Mouse (Mus musculus): Measurements from ENCODE around the gene Olfr313. TPM values are rescaled to one million over a fixed set of nuclear protein-coding genes. Genes with fewer than 3 reads are reported as not detected.

Gene Olfr313
- not detected in 2 replicates for polyA plus RNA-seq (2012; rRNA removed; ENCODE audit: low replicate concordance)

GRCm38 (mm10) chr11:58814700-58815099, at the start of gene Olfr313:
TSS of gene Olfr313 (plus strand) at chr11:58815000.

DNA sequence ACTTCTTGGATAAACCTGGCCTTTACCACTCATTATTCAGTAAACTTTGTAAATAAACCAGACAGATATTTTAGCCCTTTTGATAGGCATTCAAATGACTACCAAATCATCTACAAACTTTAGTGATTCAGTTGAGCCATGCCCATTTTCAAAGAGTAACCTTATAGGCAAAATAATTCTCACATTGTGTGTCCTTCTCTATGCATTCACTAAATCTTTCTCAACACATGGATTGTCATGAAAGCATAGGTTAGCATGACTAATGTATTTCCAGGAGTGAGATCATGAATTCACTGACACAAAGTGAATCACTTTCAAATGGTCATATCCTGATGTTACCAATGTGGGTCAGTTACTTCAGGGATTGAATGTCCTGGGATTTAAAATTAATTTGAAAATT, 41.9 kb upstream of the Olfr313 start, which contains the start of gene Olfr315:
Gene Olfr315, plus strand, starts transcription at position 301 of the 400 bp plus-strand sequence.

GRCm38 (mm10) chr11:58782480-58783089, 32.2 kb upstream of the Olfr313 start, which contains the start of gene Olfr314:
TSS of gene Olfr314 (plus strand) at chr11:58782952.

DNA sequence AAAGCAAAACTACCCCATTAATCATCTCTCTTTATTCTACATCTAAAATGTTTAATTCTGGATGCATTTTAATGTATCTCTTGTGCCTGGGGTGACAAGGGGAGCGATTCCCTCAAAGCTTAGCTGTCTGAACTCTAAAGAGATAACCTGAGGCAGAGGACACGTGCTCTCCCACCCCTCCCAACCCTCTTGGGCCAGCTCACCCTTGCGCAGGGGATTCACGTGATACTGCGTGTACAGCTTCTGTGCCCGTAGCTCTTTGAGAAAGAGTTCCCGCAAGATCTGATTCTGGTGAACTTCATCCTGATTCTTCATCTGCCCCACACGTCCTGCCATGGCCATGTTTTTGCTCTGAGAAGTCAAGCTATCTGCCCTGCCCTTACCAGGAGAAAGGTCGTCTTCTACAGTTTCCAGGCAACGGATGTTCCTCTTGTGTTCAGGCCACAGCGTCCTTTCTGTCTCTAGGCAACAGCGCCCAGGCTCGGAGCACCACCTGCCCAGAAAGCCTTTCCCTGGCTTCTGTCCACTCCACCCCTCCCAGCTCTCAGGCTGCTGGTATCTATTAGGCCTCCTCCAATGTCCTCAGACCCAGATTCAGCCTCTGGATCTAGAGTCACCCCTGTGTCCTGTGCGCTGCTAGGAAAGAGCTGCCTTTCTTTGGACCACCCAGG, 13.1 kb upstream of the Olfr313 start, which contains the start of gene Fam183b:
Gene Fam183b, minus strand, starts transcription at position 403 of the 671 bp plus-strand sequence.

DNA sequence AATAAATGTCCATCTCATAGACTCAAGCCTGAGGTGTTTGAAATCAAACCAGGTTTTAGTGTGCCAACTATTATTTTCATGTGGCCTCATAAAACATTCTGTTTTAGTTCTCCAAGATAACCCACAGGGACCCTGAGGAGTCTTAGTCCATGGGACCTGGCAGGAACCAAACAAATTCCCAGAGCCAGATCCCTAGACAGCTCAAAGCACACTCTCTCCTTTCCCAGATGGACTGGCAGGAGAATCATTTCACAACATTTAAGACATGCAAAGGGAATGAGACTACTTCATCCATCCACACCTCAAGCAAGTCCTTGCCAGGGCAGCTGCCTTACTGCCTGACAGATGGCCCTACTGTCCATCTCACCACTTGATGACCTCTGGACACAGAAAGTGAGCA, 14.1 kb downstream of the Olfr313 start, which contains the start of gene Olfr312:
Gene Olfr312, plus strand, starts transcription at position 301 of the 400 bp plus-strand sequence.

GRCm38 (mm10) chr11:58838951-58839350, 24.2 kb downstream of the Olfr313 start, which contains the start of gene Olfr311:
TSS of gene Olfr311 (plus strand) at chr11:58839251.

DNA sequence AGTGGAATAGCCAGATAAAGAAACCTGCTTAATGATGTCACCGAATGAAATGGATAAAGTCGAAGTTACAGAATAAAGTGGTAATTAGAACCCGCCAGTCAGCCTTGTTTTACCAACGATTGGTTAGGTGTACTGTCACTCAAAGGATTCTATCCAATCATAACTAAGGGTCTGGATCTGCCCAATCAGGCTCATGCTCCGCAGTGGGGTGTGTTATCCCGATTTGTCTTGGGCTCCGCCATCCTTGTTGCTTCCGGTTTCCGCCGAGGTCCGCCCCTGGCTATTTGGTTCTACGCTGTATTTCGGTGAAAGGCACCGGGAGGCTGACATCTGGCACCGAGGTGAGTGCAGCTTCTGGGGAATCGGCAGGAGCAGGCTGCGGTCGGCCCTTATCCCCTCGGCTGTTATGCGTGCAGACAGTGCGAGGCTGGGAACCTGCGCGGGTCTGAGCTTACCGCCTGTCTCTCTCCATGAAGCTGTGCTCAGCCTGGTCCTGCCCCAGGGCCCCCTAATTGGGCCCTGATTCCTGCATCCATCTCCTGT, 32.2 kb downstream of the Olfr313 start, which contains the start of gene Gm12258:
Gene Gm12258, plus strand, starts transcription at position 240 of the 543 bp plus-strand sequence.

GRCm38 (mm10) chr11:58867039-58867953, 52.5 kb downstream of the Olfr313 start, which contains the start of gene 2810021J22Rik:
TSS of gene 2810021J22Rik (plus strand) at chr11:58867216.

Other genes starting within 250 kb of the Olfr313 start
- 0.18 TPM in 1 of 2 replicates, not detected in the other for gene Olfr224, start 244.4 kb upstream of the Olfr313 start, polyA plus RNA-seq (2012; rRNA removed; ENCODE audit: low replicate concordance)
- gene Olfr325, start 237.3 kb upstream of the Olfr313 start, polyA plus RNA-seq (2012; rRNA removed; ENCODE audit: low replicate concordance) = not detected in 2 replicates
- not detected in 2 replicates for gene Olfr324, start 219.9 kb upstream of the Olfr313 start, polyA plus RNA-seq (2012; rRNA removed; ENCODE audit: low replicate concordance)
- gene 2210407C18Rik, start 198.9 kb upstream of the Olfr313 start, polyA plus RNA-seq (2012; rRNA removed; ENCODE audit: low replicate concordance) = 1.3 TPM in 1 of 2 replicates, not detected in the other
- not detected in 2 replicates for gene Olfr323, start 184.5 kb upstream of the Olfr313 start, polyA plus RNA-seq (2012; rRNA removed; ENCODE audit: low replicate concordance)
- 0.17 TPM in 1 of 2 replicates, not detected in the other for gene Trim58, start 174.5 kb upstream of the Olfr313 start, polyA plus RNA-seq (2012; rRNA removed; ENCODE audit: low replicate concordance)
- gene Olfr322, start 156.2 kb upstream of the Olfr313 start, polyA plus RNA-seq (2012; rRNA removed; ENCODE audit: low replicate concordance) = not detected in 2 replicates
- not detected in 2 replicates for gene Olfr320, start 133.9 kb upstream of the Olfr313 start, polyA plus RNA-seq (2012; rRNA removed; ENCODE audit: low replicate concordance)
- not detected in 2 replicates for gene Olfr319, start 115.8 kb upstream of the Olfr313 start, polyA plus RNA-seq (2012; rRNA removed; ENCODE audit: low replicate concordance)
- gene Olfr318, start 91.0 kb upstream of the Olfr313 start, polyA plus RNA-seq (2012; rRNA removed; ENCODE audit: low replicate concordance) = not detected in 2 replicates
- not detected in 2 replicates for gene Olfr317, start 75.8 kb upstream of the Olfr313 start, polyA plus RNA-seq (2012; rRNA removed; ENCODE audit: low replicate concordance)
- gene Olfr316, start 62.3 kb upstream of the Olfr313 start, polyA plus RNA-seq (2012; rRNA removed; ENCODE audit: low replicate concordance) = not detected in 2 replicates
- not detected in 2 replicates for gene Olfr315, start 41.8 kb upstream of the Olfr313 start, polyA plus RNA-seq (2012; rRNA removed; ENCODE audit: low replicate concordance)
- gene Olfr314, start 32.0 kb upstream of the Olfr313 start, polyA plus RNA-seq (2012; rRNA removed; ENCODE audit: low replicate concordance) = not detected in 2 replicates
- gene Fam183b, start 13.0 kb upstream of the Olfr313 start, polyA plus RNA-seq (2012; rRNA removed; ENCODE audit: low replicate concordance) = 0.37 and 2.4 TPM in 2 replicates
- gene Olfr312, start 14.2 kb downstream of the Olfr313 start, polyA plus RNA-seq (2012; rRNA removed; ENCODE audit: low replicate concordance) = not detected in 2 replicates
- gene Olfr311, start 24.3 kb downstream of the Olfr313 start, polyA plus RNA-seq (2012; rRNA removed; ENCODE audit: low replicate concordance) = not detected in 2 replicates
- gene Gm12258, start 32.2 kb downstream of the Olfr313 start, polyA plus RNA-seq (2012; rRNA removed; ENCODE audit: low replicate concordance) = 4.3 and 5.5 TPM in 2 replicates
- gene 2810021J22Rik, start 52.2 kb downstream of the Olfr313 start, polyA plus RNA-seq (2012; rRNA removed; ENCODE audit: low replicate concordance) = 4.6 and 5.1 TPM in 2 replicates
- gene Zfp39, start 89.2 kb downstream of the Olfr313 start, polyA plus RNA-seq (2012; rRNA removed; ENCODE audit: low replicate concordance) = 1.4 and 2.0 TPM in 2 replicates
- gene Btnl10, start 102.9 kb downstream of the Olfr313 start, polyA plus RNA-seq (2012; rRNA removed; ENCODE audit: low replicate concordance) = not detected in 2 replicates
- gene Rnf187, start 123.9 kb downstream of the Olfr313 start, polyA plus RNA-seq (2012; rRNA removed; ENCODE audit: low replicate concordance) = 169 and 254 TPM in 2 replicates
- gene Hist3h2ba, start 133.9 kb downstream of the Olfr313 start, polyA plus RNA-seq (2012; rRNA removed; ENCODE audit: low replicate concordance) = 0.99 and 6.7 TPM in 2 replicates
- 13.4 and 31.4 TPM in 2 replicates for gene Hist3h2a, start 139.7 kb downstream of the Olfr313 start, polyA plus RNA-seq (2012; rRNA removed; ENCODE audit: low replicate concordance)
- gene Trim17, start 139.7 kb downstream of the Olfr313 start, polyA plus RNA-seq (2012; rRNA removed; ENCODE audit: low replicate concordance) = 0.36 and 0.82 TPM in 2 replicates
- gene Trim11, start 163.1 kb downstream of the Olfr313 start, polyA plus RNA-seq (2012; rRNA removed; ENCODE audit: low replicate concordance) = 18.3 and 30.5 TPM in 2 replicates

Data from subcutaneous adipose tissue, adult 2 months (tissue).